Mouse (Mus musculus): ENCODE data around the gene Opcml.

Opcml gene

GRCm38 (mm10) chr9:28806666-28807065 lies 1016.1 kb downstream of the Opcml start:
- DNase-seq, result peak; percentile 83

DNA sequence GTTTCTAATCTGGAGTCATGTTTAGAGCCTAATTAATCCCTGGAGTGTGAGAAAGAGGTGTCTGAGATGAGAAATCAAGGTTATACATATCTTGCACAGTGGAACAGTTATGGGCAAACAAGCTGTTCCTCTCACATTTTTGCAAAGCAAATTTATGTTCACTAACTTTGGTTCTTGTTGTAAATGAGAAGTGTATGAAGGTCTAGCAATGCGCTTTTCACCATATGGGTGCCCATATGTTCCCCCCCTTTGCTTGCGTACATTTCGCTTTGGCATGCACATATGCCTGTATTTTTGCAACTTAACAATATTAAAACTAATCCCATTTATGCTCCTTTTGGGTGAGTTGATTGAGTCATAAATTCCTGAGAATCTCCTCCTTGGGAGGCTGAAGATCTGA lies 1031.5 kb downstream of the Opcml start:
- no peak for DNase-seq

- no peak for DNase-seq
Measured at GRCm38 (mm10) chr9:28822466-28822865, 1031.9 kb downstream of the Opcml start.

DNA sequence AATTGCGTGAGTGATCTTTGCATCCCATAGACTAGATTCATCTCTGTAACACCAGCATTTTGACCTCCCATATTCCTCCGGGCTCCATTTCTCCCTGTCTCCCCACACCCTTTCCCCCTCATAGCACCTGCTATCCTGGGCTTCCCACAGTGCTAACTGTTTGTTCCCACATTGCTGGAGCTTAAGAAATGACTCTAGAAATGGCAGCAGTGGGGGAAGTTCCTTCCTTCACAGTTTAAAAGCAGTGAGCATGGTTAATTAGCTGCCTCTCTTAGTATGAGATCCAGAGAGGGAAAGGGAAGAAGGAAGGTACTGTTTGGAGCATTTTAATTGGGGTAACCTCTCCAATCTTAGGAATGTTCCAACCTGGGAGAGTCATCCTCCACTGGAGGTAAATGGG lies 1035.2 kb downstream of the Opcml start:
- DNase-seq, result no peak

GRCm38 (mm10) chr9:28845961-28846570 lies 1055.5 kb downstream of the Opcml start:
- no peak for DNase-seq

DNA sequence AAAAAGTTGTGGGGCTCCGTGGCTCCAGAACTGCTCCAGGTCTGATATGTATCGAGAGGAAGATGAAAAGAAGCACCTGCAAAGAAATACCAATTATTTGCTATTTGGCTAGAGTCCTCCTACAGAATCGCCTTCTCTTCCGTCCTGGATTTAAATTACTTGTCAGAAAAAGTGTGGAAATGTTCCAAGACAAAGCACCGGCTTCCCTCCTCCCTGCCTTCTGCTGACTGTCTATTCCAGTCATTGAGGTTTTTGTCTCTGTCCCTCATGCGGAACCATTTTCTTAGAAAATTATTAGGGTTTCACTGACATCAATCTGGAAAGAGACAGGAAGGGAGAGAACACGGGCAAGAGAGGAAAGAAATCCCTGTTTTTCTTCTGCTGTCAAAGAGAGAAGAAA lies 1065.3 kb downstream of the Opcml start:
- no peak for DNase-seq

DNA sequence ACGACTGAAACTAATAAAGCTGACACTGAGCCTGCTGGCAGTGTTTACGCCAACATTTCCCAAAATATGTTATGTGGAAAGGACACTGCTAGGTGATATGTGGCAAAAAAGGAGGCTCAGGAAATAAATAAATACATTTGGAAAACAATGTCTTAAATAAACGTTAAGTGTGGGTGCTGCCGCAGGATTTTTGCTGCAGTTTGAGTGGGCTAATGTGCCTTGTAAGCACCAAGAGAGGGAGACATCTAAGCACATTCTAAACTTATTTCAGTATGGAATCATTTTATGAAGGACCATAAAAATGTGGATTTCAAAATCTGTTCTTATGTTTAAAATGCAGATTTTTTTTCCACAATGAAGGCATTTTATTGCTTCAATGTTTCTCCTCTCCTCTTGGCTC lies 1071.4 kb downstream of the Opcml start:
- no peak for DNase-seq

DNA sequence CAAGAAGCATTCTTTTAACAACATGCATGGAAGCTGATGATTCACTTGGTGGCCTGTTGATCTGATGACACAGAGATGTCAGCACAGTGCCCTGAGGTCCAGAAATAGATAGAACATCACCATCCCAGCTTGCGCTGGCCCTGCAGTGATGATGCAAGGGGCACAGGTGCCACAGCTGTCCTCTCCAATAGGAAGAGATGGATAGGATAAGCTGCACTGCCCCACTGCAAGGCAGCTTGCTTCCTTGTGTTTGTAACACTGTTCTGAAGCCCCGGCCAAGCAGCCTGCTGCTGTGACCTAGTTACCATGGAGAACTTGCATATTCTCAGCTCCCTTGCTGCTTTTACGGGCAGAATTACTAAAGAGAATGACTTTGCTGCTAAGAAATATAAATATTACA lies 1076.7 kb downstream of the Opcml start:
- peak; percentile 72 for DNase-seq

DNA sequence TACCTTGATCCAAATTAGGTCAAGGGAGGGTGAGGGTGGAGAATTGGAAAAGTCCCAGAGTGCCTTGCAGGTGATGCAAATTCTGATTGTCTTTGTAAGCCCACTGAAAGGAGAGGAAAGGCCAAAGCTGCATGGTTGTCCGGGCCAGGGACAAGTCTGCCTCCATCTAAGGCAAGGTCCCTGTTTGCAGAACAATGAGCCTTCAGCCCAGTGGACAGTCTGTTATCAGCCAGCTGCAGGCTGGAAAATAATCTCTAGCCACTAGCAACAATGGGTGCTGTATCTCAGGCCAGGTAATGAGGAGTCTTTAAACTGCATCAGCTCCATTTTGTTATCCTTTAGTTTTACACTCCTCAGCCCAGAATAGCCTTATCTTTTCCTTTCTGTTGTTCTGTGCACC lies 1079.9 kb downstream of the Opcml start:
- peak; percentile 58 for DNase-seq

DNA sequence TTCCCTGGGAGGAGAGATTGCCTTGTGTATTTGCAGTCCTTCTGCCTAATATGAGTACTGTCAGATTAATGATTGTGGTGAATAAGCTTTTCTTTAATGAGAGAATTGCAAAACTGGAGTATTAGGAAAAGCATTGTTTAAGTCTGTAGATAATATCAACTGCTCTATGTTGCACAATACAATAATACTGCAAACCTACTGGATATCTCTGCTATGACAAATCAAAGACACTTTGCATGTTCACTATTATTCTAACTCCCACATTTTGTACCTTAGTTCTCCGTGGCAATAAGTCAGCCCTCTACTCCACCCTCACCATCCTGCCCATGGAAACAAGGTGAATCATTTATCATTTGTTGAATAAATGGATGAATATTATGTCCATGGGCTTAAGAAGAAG lies 1092.0 kb downstream of the Opcml start:
- no peak for DNase-seq

GRCm38 (mm10) chr9:28891611-28892010 lies 1101.0 kb downstream of the Opcml start:
- peak; percentile 79 for DNase-seq

GRCm38 (mm10) chr9:28903291-28903690 lies 1112.7 kb downstream of the Opcml start:
- no peak for DNase-seq

DNA sequence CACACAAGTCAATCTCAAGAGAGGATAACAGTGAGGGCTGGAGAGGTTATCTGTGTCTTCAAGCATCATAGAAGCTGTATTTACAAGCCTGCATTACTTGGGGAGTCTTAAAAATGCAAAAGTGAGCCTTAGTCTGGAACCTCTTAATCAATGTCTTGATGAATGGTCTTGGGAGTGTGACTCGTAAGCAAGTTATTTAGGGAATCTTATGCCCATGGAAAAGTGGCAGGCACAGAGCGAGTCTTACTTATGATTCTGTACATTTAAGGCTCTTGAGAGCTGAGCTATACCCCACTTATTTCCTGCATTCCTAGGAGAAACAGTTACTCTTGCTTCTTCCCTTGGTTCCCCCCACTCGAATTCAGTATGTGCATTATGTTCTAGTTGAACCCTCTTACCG lies 1119.2 kb downstream of the Opcml start:
- DNase-seq, result peak; percentile 31

DNA sequence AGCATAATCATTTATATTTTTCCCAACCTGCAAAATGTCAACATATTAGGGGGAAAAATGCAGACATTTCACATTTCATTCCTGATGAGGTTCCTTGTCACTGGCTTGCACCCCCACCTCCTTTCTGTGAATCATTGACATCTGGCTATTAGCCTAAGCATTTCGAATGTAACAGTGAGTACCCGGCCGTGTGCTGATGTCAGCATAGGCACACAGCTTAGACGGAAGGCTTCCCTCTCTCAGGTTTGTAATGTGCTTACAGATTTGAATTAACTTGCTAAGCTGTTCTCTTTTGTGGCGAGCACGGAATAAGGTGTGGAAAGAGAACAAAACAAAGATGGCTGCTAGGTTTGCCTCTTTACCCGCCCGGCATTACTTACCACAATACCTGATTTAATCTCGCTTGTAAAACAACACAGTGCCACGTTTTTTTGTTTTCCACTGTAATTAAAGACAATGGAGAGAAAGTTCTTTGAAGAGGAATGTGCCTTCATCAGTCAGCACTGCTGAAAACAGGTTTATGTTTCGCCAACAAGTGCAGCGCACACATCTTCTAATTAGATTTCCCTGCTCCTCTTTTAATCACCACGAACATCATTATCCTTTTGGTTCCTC lies 1121.1 kb downstream of the Opcml start:
- DNase-seq, result peak; percentile 15

- peak; percentile 21 for DNase-seq
Measured at GRCm38 (mm10) chr9:28932069-28932468, 1141.5 kb downstream of the Opcml start.

DNA sequence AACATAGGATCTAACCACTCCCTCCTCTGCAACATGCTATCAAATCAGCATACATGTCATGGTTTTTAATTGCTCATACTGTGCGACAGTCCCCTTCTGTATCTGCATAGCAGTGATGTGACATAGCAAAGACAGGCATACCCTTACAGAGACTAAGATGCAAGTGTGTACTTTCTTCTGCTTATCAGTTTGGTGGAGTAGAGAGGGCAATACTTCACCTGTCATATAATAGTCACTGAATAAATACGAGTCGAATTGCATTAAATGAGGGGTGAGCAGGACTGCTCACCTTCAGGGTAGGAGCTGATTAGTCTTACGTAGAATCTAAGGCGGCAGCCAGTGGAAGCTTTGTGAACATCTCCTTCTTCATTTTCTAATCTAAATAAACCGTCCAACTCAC lies 1146.6 kb downstream of the Opcml start:
- no peak for DNase-seq

DNA sequence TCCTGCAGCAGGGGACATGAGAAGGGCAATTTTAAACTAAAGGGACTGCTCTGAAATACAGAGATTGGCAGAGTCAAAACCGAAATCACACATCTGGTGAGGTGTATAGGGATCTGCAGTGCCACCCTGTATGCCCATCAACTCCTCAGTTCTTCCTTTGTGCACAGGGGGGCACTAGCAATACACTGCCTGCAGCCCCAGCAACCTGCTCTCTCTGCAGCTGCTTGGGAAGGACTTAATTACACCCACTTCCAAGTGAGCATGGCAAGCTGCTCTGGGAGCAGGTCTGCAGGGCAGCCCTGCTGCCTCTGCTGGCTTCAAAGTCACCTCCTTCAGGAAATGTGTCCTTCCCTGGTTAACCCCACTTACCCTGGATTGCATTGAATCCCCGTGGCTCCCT lies 1147.4 kb downstream of the Opcml start:
- no peak for DNase-seq

- DNase-seq, result no peak
Measured at GRCm38 (mm10) chr9:28940901-28941300, 1150.3 kb downstream of the Opcml start.

- no peak for DNase-seq
Measured at GRCm38 (mm10) chr9:28969455-28969854, 1178.9 kb downstream of the Opcml start.

Data from heart, adult 11 months (tissue).